Mouse (Mus musculus) small intestine, adult 2 months (tissue): ENCODE data around the gene Ncor1.

Source experiments
- CTCF ChIP-seq: fragments of 200-500 bp; IDR thresholded peaks from 2 replicates; pipeline ENCODE4 v1.5.1; 2012; ENCODE audit warnings: low read depth, mild to moderate bottlenecking, control low read depth, inconsistent platforms, low read length, moderate library complexity, mixed read lengths; ENCODE audit not compliant: insufficient replicate concordance, insufficient read length; ENCODE audit errors: extremely low read depth
- POLR2A ChIP-seq: fragments of 200-500 bp; IDR thresholded peaks from 2 replicates; pipeline ENCODE4 v1.6.1; 2012; ENCODE audit warnings: low read depth, mild to moderate bottlenecking, control low read depth, inconsistent platforms, low read length, moderate library complexity

- TF ChIP-seq CTCF (no peak), POLR2A (no peak)
Observed at GRCm38 (mm10) chr11:62465849-62466248, 7.5 kb upstream of the Ncor1 start.
